Mouse (Mus musculus) cerebellum, adult 2 months (tissue): Measurements from ENCODE around the gene C2cd4c.

Source experiments
- CTCF ChIP-seq: fragments of 200-500 bp; IDR thresholded peaks from 2 replicates; pipeline ENCODE4 v1.5.1; 2011; ENCODE audit warnings: low read depth, mild to moderate bottlenecking, control low read depth, low read length, moderate library complexity, borderline replicate concordance; ENCODE audit not compliant: insufficient read depth
- POLR2A ChIP-seq: fragments of 200-500 bp; IDR thresholded peaks from 2 replicates; pipeline ENCODE4 v1.6.1; 2011; ENCODE audit warnings: low read length, control low read depth, borderline replicate concordance; ENCODE audit not compliant: insufficient read depth

GRCm38 (mm10) chr10:79633006-79633777 lies 19.4 kb upstream of the C2cd4c start:
- no peak for TF ChIP-seq POLR2A
- no peak for TF ChIP-seq CTCF
